Mouse (Mus musculus): Measurements from ENCODE around the gene Ddx50.
A peak's percentile ranks its signal among the peaks of the same experiment; 100 is the strongest.
"Not testable (repeated sequence)": the region's sequence is repeated elsewhere in the genome, so short reads cannot be mapped to it uniquely, and the experiment has no call there.

Ddx50 gene

DNA sequence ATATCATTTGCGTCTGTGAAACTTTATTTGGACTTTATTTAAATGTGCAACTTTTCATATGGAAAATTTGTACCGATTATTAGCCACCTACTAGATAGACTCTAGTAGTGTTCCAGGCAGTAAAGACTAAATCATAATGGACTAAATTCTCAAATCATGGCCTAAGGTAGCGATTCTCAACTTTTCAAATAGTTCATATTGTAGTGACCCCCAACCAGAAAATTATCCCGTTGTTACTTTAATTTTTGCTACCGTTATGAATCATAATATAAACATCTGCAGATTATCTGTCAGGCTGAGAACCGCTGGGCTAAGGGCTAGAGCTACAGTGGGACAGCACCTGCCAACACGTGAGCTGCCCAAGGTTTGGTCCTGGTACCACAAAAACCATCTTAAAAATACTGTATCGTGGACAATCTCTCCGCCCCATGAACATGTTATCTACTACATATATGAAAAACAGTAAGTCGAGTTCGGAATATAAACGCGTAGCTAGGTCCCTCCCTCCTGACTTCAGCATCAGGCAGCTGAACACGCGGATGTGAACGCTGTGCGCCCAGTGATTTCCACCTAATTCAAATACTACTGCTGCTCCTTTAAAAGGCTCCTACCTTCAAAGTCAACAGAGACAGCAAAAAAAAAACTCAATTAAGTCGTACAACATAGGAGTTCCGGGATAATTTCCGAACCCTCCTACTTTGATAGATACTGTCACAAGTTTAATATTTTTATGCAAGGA is 49.8 kb downstream of the Ddx50 start:
- no peak for DNase-seq

DNA sequence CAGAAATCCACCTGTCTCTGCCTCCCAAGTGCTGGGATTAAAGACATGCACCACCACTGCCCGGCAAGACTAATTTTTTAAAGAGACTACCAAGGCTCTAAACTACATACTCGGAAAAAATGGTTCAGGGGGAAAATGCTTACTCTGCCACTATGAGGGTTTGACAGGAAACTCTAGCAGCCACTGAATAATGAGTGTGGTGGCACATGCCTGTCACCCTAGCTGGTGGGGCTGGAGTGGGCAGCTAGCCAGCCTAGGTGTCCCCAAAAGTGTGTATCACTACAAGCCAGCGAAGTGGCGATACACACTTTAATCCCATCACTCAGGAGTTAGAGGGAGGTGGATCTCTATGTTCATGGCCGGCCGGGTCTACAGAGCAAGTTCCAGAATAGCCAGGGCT is 51.0 kb downstream of the Ddx50 start:
- DNase-seq: no peak

DNA sequence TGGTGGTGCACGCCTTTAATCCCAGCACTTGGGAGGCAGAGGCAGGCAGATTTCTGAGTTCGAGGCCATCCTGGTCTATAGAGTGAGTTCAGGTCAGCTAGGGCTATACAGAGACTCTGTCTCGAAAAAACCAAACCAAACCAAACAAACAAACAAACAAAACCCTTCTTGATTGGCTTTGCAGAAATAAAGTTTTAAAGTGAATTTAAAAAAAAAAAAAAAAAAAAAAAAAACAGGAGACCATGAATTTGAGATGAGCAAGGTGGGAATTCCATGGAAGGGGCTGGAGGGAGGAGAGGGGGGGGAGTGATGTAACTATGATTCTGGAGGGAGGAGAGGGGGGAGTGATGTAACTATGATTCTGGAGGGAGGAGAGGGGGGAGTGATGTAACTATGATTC is 51.7 kb downstream of the Ddx50 start:
- DNase-seq: not testable (repeated sequence)

DNA sequence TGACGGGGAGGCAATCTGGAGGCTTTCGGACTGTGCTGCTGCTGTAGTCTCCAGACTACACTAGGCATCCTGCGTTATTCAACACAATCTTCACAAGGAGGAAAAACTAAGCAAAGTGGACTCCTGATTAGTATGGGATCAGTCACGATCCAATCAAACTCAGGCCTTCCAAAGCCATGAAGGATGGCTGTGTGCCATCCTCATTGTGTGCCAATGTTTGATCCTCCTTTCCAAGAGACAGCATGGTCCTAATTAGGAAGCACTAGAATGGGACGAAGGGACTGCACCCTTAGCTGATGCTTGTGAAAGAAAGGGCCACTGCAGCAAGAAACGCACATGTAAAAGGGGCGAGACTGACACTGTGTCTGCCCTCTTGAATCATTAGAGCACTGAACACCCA is 58.5 kb downstream of the Ddx50 start:
- no peak for DNase-seq

DNA sequence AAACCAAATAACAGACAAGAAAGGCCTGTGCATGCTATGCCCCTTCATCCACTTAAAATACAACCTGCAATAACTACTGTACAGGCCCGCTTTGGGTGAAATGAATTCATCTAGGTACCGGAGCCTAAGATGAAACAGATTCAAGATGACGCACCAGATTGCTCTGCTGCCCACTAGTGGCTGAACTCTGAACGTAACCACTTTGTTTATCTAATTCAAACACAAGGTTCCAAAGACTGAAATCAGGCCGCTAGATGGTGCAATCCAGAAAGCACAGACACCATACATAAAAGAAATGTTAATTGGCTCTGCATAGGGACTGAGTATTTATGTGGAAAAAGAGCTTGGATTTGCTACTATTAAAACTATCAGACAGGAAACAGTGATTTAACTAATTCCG is 60.8 kb downstream of the Ddx50 start:
- peak; percentile 85 for DNase-seq

DNA sequence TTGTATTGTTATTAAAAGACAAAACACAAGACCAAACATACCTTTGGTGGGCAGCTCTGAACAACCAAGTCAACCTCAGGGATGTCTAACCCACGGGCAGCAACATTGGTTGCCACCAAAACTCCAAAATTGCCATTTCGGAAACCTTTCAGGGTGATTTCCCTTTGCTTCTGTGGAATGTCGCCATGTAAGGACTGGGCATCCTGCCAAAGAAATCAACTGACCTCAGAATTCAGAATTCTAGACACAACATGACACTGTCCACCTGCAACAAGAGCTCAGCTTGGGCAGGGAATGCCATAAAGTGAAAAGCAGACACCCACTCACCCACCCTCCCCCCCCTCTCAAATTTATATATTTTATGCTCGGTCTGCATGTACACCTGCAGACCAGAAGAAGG is 62.4 kb downstream of the Ddx50 start:
- no peak for DNase-seq

DNA sequence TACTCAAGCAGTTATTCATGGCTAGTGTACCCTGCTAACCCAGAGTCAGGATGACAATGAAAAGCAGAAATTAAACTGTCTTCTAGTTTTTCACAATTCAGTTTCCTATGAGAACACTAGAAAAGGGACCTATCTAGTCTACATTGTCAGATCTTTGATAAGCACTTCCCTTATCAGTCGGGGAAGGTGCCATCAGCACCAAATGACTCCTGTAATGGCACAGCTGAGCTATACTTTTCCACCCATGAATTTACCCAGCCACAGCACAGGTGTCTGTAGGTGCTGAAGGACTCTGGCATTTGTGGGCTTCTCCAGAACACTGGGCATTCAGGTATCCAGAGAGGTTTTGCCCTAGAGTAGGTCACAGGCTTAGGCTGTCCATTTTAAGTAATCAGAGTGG is 67.8 kb downstream of the Ddx50 start:
- no peak for DNase-seq

DNA sequence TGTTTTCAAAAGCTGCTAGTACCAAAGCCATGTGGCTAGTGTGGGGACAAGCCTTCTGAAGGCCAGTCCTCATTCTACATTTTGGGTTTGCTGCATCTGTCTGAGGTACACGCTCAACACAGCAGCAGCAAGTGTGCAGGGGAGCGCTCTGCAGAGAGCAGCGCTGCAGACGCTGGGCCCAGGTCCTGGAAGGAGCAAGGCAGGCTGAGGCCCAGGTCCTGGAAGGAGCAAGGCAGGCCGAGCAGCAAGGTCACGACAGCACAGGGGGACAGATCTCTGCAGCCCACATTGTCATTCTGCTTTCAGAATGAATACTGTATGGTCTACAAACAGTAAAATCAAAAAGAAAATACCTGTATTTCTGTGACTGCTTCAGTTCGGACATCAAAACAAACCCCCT is 68.3 kb downstream of the Ddx50 start:
- DNase-seq: no peak

DNA sequence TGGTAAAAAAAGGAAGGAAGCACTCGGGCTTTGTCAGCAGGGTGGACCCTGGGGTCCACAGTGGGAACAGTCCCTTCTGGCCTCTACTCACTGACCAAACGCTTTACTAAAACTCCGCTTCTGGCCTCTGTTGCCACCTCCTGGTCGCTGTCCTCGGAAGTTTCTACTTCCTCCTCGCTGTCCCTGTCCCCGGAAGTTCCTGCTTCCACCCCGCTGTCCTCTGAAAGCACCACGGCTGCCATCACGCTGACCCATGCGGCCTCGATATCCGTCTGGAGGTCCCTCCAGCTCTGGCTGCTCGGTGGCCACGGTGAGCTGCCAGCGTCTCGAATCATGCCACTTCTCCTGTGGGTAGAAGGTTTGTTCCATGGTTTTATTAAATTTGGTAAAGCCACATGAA is 68.8 kb downstream of the Ddx50 start:
- no peak for DNase-seq

DNA sequence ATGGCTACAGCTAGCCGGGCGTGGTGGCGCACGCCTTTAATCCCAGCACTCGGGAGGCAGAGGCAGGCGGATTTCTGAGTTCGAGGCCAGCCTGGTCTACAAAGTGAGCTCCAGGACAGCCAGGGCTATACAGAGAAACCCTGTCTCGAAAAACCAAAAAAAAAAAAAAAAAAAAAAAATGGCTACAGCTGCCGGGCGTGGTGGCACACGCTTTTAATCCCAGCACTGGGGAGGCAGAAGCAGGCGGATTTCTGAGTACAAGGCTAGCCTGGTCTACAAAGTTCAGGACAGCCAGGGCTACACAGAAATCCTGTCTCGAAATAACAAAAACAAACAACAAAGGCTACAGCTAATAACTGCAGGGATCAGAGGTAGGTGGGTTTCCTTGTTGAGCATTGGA is 71.9 kb downstream of the Ddx50 start:
- not testable (repeated sequence) for DNase-seq

DNA sequence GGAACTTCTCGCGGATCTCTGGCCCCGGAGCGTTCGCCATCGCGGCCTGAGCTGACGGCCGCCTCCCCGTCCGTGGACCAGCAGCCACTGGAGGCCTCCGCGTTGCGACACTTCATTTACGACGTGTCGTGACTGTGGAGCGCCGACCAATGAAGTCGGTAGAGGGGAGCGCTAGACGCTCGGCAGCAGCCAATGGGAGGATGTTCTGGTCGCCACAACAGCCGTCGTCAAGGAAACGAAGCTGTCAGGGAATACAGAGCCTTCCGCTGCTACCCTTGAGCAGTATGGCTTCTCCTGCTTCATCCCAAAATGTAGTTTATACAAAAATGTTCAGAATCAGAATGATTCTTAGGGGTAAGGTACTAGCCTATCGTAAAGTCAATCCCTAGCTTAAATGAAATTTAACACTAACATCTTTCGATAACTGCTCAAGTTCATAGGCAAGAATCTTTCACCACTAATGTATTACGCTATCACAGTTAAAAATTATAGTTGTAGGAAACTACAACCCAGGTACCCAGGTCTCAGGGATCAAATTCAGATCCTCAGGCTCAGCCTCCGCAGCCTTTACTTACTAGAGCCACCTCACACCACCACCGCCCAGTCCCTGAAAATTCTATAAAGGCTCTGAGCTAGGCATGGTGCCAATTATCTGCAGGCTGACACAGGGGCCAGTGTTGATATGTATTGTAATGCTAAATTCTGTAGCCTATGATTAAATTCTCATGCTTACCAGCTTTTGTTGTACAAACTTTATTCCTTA is 72.5 kb downstream of the Ddx50 start, which contains the start of gene Kif1bp:
Gene Kif1bp, minus strand, starts transcription at position 120 of the 763 bp plus-strand sequence.
- DNase-seq: peak; percentile 98

DNA sequence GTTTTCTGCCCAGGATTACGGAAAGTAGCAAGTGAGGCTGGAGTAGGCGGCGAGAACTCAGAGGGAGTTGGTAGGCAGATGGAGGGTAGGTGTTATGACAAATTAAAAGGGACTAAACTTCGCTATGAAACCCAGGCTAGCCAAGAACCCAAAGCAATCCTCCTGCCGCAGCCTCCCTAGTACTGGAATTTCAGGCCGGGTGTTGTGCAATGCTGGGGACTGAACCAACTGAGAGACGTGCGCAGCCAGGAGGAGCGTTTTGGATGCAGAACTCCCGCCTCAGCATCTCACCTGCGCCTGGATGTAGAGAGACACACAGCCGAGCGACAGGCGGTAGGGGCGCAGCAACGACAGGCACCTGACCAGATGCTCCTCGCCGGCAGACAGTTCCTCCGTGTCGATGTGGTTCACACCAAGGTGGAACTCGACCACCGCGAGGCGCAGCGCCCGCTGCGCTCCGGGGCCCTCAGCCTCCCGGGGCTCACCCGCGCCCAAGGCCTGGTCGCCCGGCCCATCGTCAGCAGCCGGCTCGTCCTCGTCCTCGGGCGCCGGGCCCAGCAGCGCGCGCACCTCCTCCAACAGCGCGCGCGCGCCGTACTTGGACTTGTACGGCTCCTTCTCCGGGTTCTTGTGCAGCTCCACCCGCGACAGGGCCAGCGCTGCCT is 73.2 kb downstream of the Ddx50 start:
- DNase-seq: no peak

DNA sequence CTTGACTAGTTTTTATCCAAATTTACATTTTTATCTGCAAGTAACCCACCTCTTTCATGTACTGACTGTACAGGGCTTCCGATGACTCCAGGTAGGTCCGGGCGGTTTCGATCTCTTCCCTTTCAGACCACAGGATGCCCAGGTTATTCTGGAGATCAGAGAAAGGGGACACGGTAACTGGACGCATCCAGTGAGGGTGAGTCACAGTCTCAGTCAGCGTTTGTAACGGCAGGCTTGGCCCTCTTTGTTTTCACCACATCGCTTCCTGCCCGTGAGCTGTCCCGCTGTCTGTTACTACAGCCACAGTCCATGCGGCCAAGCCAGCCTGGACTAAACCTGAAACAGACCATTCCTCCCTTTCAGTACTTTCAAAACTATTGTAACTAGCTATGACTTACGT is 76.0 kb downstream of the Ddx50 start:
- no peak for DNase-seq

DNA sequence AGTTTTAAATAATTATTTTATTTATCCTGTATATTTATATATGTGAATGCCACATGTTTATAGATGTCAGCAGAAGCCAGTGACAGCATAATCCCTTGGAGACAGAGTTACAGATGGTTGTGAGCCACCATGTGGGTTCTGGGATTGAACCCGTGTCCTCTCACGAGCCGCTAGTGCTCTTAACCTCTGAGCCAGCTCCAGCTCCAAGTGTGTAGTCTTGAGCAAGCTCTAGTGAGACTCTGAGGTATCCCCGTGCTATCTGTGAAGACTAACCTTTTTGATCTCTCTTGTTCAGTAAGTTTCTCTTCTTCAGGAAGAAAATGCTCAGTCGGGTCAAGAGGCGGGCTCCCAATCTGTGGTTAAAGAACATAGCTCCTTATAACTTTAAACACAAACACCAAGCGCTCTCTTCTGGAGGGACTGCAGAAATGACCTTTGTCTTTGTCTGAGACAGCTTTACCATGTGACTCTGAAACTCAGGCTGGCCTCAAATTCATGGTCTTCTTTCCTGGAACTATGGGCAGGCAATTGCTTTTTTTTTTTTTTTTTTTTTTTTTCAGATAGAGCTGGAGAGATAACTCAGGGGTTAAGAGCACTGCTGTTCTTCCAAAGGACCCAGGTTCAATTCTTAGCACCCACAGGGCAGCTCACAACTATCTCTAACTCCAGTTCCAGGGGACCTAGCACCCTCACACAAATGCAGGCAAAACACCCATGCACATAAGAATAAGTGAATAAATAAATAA is 80.7 kb downstream of the Ddx50 start:
- DNase-seq: no peak

DNA sequence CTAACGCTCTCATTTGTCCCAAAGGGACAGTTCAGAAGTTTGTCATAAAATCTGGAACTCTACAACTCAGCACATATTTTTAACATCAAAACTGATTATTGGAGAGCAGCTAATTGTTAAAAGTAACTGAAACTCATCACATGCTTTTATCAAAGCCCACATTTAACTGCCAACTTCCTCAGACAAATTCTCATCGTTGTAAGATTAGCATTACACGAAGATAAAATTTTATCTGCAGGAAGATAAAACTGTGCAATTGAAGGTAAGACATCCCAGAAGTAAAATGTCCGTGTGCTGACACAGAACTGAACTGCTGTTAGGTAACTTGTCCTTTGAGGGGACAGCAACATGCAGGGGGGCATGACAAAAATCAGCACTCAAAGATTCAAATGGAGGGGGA is 82.2 kb downstream of the Ddx50 start:
- DNase-seq: no peak

All from cerebellum, adult 9-11 months (tissue).